Mouse (Mus musculus) neural tube, embryonic 13.5 days (tissue): ENCODE data around the gene Ildr1. TPM values are rescaled to one million over a fixed set of nuclear protein-coding genes. Genes with fewer than 3 reads are reported as not detected.

Experiments
- ATAC-seq: fragments of 200-750 bp; cut with Nextera tagmentation; 2 replicates; pipeline ENCODE4 v1.8.0; 2017; ENCODE audit warnings: low read depth, mild to moderate bottlenecking, moderate TSS enrichment, moderate library complexity
- H3K27ac ChIP-seq: fragments of 300-500 bp; sonication (generic); replicated peaks from 2 replicates; pipeline ENCODE4 v1.5.1; 2015; ENCODE audit warnings: moderate library complexity, mild to moderate bottlenecking, inconsistent platforms
- H3K27me3 ChIP-seq: fragments of 300-500 bp; sonication (generic); 2 replicates; pipeline ENCODE4 v1.6.1; 2015; ENCODE audit warnings: mild to moderate bottlenecking, inconsistent platforms
- H3K36me3 ChIP-seq: fragments of 300-500 bp; sonication (generic); 2 replicates; pipeline ENCODE4 v1.6.1; 2015; ENCODE audit warnings: mild to moderate bottlenecking, inconsistent platforms
- H3K4me1 ChIP-seq: fragments of 300-500 bp; sonication (generic); replicated peaks from 2 replicates; pipeline ENCODE4 v1.6.1; 2015; ENCODE audit warnings: inconsistent platforms
- H3K4me2 ChIP-seq: fragments of 300-500 bp; sonication (generic); 2 replicates; pipeline ENCODE4 v1.6.1; 2015; ENCODE audit warnings: inconsistent platforms, mild to moderate bottlenecking, moderate library complexity
- H3K4me3 ChIP-seq: fragments of 300-500 bp; sonication (generic); 2 replicates; pipeline ENCODE4 v1.5.1; 2015; ENCODE audit warnings: mild to moderate bottlenecking, inconsistent platforms
- H3K9ac ChIP-seq: fragments of 300-500 bp; sonication (generic); 2 replicates; pipeline ENCODE4 v1.6.1; 2015; ENCODE audit warnings: moderate library complexity, mild to moderate bottlenecking, inconsistent platforms
- H3K9me3 ChIP-seq: fragments of 300-500 bp; sonication (generic); 2 replicates; pipeline ENCODE4 v1.6.1; 2016; ENCODE audit warnings: inconsistent platforms
- WGBS: fragments of 180-500 bp; shearing (Covaris S2); methylation state at CpG from one replicate; pipeline ENCODE4 v1.1.7; 2015; 5-methylcytosine and 5-hydroxymethylcytosine counted together
- polyA plus RNA-seq: library from polyadenylated mRNA; unstranded; fragments of >200 nt; fragmentation: Nextera tagmentation; extraction: Ambion mirVana; gene quantifications from 2 replicates; pipeline ENCODE4 v1.2.1, GENCODE M21; 2015

The Ildr1 gene
- polyA plus RNA-seq, 1 experiment from 2014 or later = not detected

- WGBS = 22% methylated on average over 4 of the region's 4 CpGs
- ATAC-seq = no peak
- H3K9me3 ChIP-seq = no peaks in the 10 kb centered on the region
Measured at GRCm38 (mm10) chr16:36739404-36739930, 45.7 kb downstream of the Ildr1 start.

GRCm38 (mm10) chr16:36743580-36743979 lies 49.8 kb downstream of the Ildr1 start:
- Histone ChIP-seq H3K4me2 (no peak overlapping the region), H3K9ac (no peak overlapping the region), H3K36me3 (no peaks in the 10 kb centered on the region), H3K9me3 (no peaks in the 10 kb centered on the region), H3K4me3 (no peak overlapping the region), H3K27ac (no peak overlapping the region), H3K4me1 (no peaks in the 10 kb centered on the region), H3K27me3 (no peaks in the 10 kb centered on the region)
- no peak for ATAC-seq
- WGBS = 93% methylated on average over 8 of the region's 8 CpGs

More at GRCm38 (mm10) chr16:36739404-36739930, 45.7 kb downstream of the Ildr1 start:
- no peak overlapping the region for H3K27ac ChIP-seq
- H3K27me3 ChIP-seq = no peaks in the 10 kb centered on the region
- no peak overlapping the region for H3K4me3 ChIP-seq
- H3K9ac ChIP-seq = no peak overlapping the region
- no peak overlapping the region for H3K4me2 ChIP-seq
- H3K36me3 ChIP-seq = no peaks in the 10 kb centered on the region
- no peaks in the 10 kb centered on the region for H3K4me1 ChIP-seq

GRCm38 (mm10) chr16:36747068-36747467 lies 53.3 kb downstream of the Ildr1 start:
- Histone ChIP-seq H3K4me2 (no peak overlapping the region), H3K4me3 (no peak overlapping the region), H3K27me3 (no peaks in the 10 kb centered on the region), H3K4me1 (no peaks in the 10 kb centered on the region), H3K36me3 (no peaks in the 10 kb centered on the region), H3K9me3 (no peaks in the 10 kb centered on the region), H3K27ac (no peak overlapping the region), H3K9ac (no peak overlapping the region)
- 84% methylated on average over 4 of the region's 4 CpGs for WGBS
- no peak for ATAC-seq

- 77% methylated on average over 2 of the region's 2 CpGs for WGBS
- H3K4me2 ChIP-seq = no peak overlapping the region
- no peak overlapping the region for H3K4me3 ChIP-seq
- no peak overlapping the region for H3K9ac ChIP-seq
- H3K9me3 ChIP-seq = no peaks in the 10 kb centered on the region
- H3K27ac ChIP-seq = no peak overlapping the region
- no peak for ATAC-seq
- no peaks in the 10 kb centered on the region for H3K27me3 ChIP-seq
- H3K4me1 ChIP-seq = no peaks in the 10 kb centered on the region
- 0 out of 2 replicates have a peak, but pooled peaks cover 3% of the 10 kb centered on the region for H3K36me3 ChIP-seq
Measured at GRCm38 (mm10) chr16:36747767-36748166, 54.0 kb downstream of the Ildr1 start.

GRCm38 (mm10) chr16:36751979-36752378 lies 58.2 kb downstream of the Ildr1 start:
- 0 out of 2 replicates have a peak, but pooled peaks cover 3% of the 10 kb centered on the region for H3K36me3 ChIP-seq
- 97% methylated on average over 3 of the region's 3 CpGs for WGBS
- no peak for ATAC-seq

GRCm38 (mm10) chr16:36770191-36770771 lies 76.5 kb downstream of the Ildr1 start:
- H3K27ac ChIP-seq = no peak overlapping the region
- H3K27me3 ChIP-seq = no peaks in the 10 kb centered on the region
- ATAC-seq = no peak
- H3K4me1 ChIP-seq = no peaks in the 10 kb centered on the region
- no peak overlapping the region for H3K4me2 ChIP-seq
- WGBS = 73% methylated on average over 9 of the region's 13 CpGs
- no peak overlapping the region for H3K4me3 ChIP-seq
- H3K36me3 ChIP-seq = no peaks in the 10 kb centered on the region
- H3K9me3 ChIP-seq = no peaks in the 10 kb centered on the region
- no peak overlapping the region for H3K9ac ChIP-seq

More at GRCm38 (mm10) chr16:36751979-36752378, 58.2 kb downstream of the Ildr1 start:
- Histone ChIP-seq H3K9ac (no peak overlapping the region), H3K4me2 (no peak overlapping the region), H3K27ac (no peak overlapping the region), H3K27me3 (no peaks in the 10 kb centered on the region), H3K9me3 (no peaks in the 10 kb centered on the region), H3K4me3 (no peak overlapping the region), H3K4me1 (no peaks in the 10 kb centered on the region)

- Histone ChIP-seq H3K4me2 (no peak overlapping the region), H3K36me3 (no peaks in the 10 kb centered on the region), H3K4me1 (no peaks in the 10 kb centered on the region), H3K9ac (no peak overlapping the region), H3K9me3 (no peaks in the 10 kb centered on the region), H3K27me3 (no peaks in the 10 kb centered on the region), H3K27ac (no peak overlapping the region), H3K4me3 (no peak overlapping the region)
- peak; percentile 40; the same call in 1 of the 2 replicates for ATAC-seq
- 64% methylated on average over 4 of the region's 4 CpGs for WGBS
Measured at GRCm38 (mm10) chr16:36770830-36771229, 77.1 kb downstream of the Ildr1 start.

- Histone ChIP-seq H3K4me1 (no peaks in the 10 kb centered on the region), H3K27me3 (no peaks in the 10 kb centered on the region), H3K9me3 (no peaks in the 10 kb centered on the region), H3K27ac (no peak overlapping the region), H3K4me2 (no peak overlapping the region), H3K9ac (no peak overlapping the region), H3K4me3 (no peak overlapping the region), H3K36me3 (no peaks in the 10 kb centered on the region)
- no peak for ATAC-seq
- 86% methylated on average over 2 of the region's 2 CpGs for WGBS
Measured at GRCm38 (mm10) chr16:36771244-36771643, 77.5 kb downstream of the Ildr1 start.

- H3K4me2 ChIP-seq = no peak overlapping the region
- no peaks in the 10 kb centered on the region for H3K27me3 ChIP-seq
- H3K4me1 ChIP-seq = no peaks in the 10 kb centered on the region
- no peaks in the 10 kb centered on the region for H3K9me3 ChIP-seq
- ATAC-seq = no peak
- WGBS = 97% methylated on average over 3 of the region's 3 CpGs
- H3K9ac ChIP-seq = no peak overlapping the region
- no peak overlapping the region for H3K27ac ChIP-seq
- H3K4me3 ChIP-seq = no peak overlapping the region
- no peaks in the 10 kb centered on the region for H3K36me3 ChIP-seq
Measured at GRCm38 (mm10) chr16:36771703-36772102, 77.9 kb downstream of the Ildr1 start.

- H3K4me1 ChIP-seq = no peaks in the 10 kb centered on the region
- no peak overlapping the region for H3K4me2 ChIP-seq
- H3K27ac ChIP-seq = no peak overlapping the region
- no peak for ATAC-seq
- no peak overlapping the region for H3K4me3 ChIP-seq
- no peak overlapping the region for H3K9ac ChIP-seq
- WGBS = 89% methylated on average over 5 of the region's 5 CpGs
- H3K9me3 ChIP-seq = no peaks in the 10 kb centered on the region
- no peaks in the 10 kb centered on the region for H3K27me3 ChIP-seq
- no peaks in the 10 kb centered on the region for H3K36me3 ChIP-seq
Measured at GRCm38 (mm10) chr16:36772996-36773395, 79.2 kb downstream of the Ildr1 start.

GRCm38 (mm10) chr16:36775658-36776057 lies 81.9 kb downstream of the Ildr1 start:
- H3K4me1 ChIP-seq = no peaks in the 10 kb centered on the region
- no peaks in the 10 kb centered on the region for H3K27me3 ChIP-seq
- no peak overlapping the region for H3K27ac ChIP-seq
- H3K36me3 ChIP-seq = no peaks in the 10 kb centered on the region
- WGBS = 69% methylated on average over 6 of the region's 6 CpGs
- no peak overlapping the region for H3K9ac ChIP-seq
- no peak overlapping the region for H3K4me3 ChIP-seq
- ATAC-seq = no peak
- H3K9me3 ChIP-seq = no peaks in the 10 kb centered on the region
- H3K4me2 ChIP-seq = no peak overlapping the region
